Mouse (Mus musculus): ENCODE data around the gene Gm9046. TPM values are rescaled to one million over a fixed set of nuclear protein-coding genes. Genes with fewer than 3 reads are reported as not detected.
"Not testable (repeated sequence)": the region's sequence is repeated elsewhere in the genome, so short reads cannot be mapped to it uniquely, and the experiment has no call there.

The Gm9046 gene
- not detected in 2 replicates for total RNA-seq (2021)
- long read RNA-seq: 0 reads

GRCm38 (mm10) chr10:118343155-118343554, at the start of gene Gm9046:
Gene Gm9046, minus strand, starts transcription at chr10:118343255.
- not testable (repeated sequence) for DNase-seq

GRCm38 (mm10) chr10:118370443-118370842, 27.4 kb upstream of the Gm9046 start:
- peak; percentile 74 for DNase-seq

GRCm38 (mm10) chr10:118369518-118369917, 26.5 kb upstream of the Gm9046 start:
- DNase-seq: no peak

- not testable (repeated sequence) for DNase-seq
Observed at GRCm38 (mm10) chr10:118354005-118354404, 10.9 kb upstream of the Gm9046 start, which contains the start of gene Gm9049. Gene Gm9049, minus strand, starts transcription at chr10:118354105.

GRCm38 (mm10) chr10:118348579-118348978, 5.5 kb upstream of the Gm9046 start, which contains the start of gene Gm9048:
Gene Gm9048, minus strand, starts transcription at chr10:118348679.
- not testable (repeated sequence) for DNase-seq

GRCm38 (mm10) chr10:118337731-118338130, 5.3 kb downstream of the Gm9046 start, which contains the start of gene Gm9045:
Gene Gm9045, minus strand, starts transcription at chr10:118337831.
- not testable (repeated sequence) for DNase-seq

GRCm38 (mm10) chr10:118332308-118332707, 10.7 kb downstream of the Gm9046 start, which contains the start of gene Gm9044:
Gene Gm9044, minus strand, starts transcription at chr10:118332408.
- not testable (repeated sequence) for DNase-seq

- DNase-seq: not testable (repeated sequence)
Observed at GRCm38 (mm10) chr10:118326869-118327268, 16.2 kb downstream of the Gm9046 start, which contains the start of gene Gm9040. Gene Gm9040, minus strand, starts transcription at chr10:118326969.

- no peak for DNase-seq
Observed at GRCm38 (mm10) chr10:118319024-118319423, 24.0 kb downstream of the Gm9046 start.

- not testable (repeated sequence) for DNase-seq
Observed at GRCm38 (mm10) chr10:118302133-118302532, 40.9 kb downstream of the Gm9046 start.

- DNase-seq: no peak
Observed at GRCm38 (mm10) chr10:118294938-118295337, 48.1 kb downstream of the Gm9046 start, which contains the start of gene Iltifb. Gene Iltifb, minus strand, starts transcription at chr10:118295038.

Other genes with a start within 250 kb of the Gm9046 start
- 11.7 and 16.6 TPM in 2 replicates for gene Mdm1, start 201.4 kb downstream of the Gm9046 start, total RNA-seq (2021)
- gene Il22, start 138.3 kb downstream of the Gm9046 start, total RNA-seq (2021): not detected in 2 replicates
- 0.49 TPM in 1 of 2 replicates, not detected in the other for gene Gm32717, start 102.5 kb downstream of the Gm9046 start, total RNA-seq (2021)
- gene Gm32802, start 84.6 kb downstream of the Gm9046 start, total RNA-seq (2021): 0.49 TPM in 1 of 2 replicates, not detected in the other
- not detected in 2 replicates for gene Iltifb, start 48.2 kb downstream of the Gm9046 start, total RNA-seq (2021)
- gene Gm9040, start 16.3 kb downstream of the Gm9046 start, total RNA-seq (2021): not detected in 2 replicates
- gene Gm9044, start 10.8 kb downstream of the Gm9046 start, total RNA-seq (2021): not detected in 2 replicates
- gene Gm9045, start 5.4 kb downstream of the Gm9046 start, total RNA-seq (2021): not detected in 2 replicates
- not detected in 2 replicates for gene Gm9048, start 5.4 kb upstream of the Gm9046 start, total RNA-seq (2021)
- gene Gm9049, start 10.8 kb upstream of the Gm9046 start, total RNA-seq (2021): not detected in 2 replicates
- not detected in 2 replicates for gene Ifng, start 97.8 kb upstream of the Gm9046 start, total RNA-seq (2021)